In genomic region chr9:114025846-114026245, GRCm38 (mm10) we compare ENCODE assay signal across 7 mouse cellular contexts. TPM values are rescaled to one million over a fixed set of nuclear protein-coding genes. Genes with fewer than 3 reads are reported as not detected.
DNase-seq lines count a peak whose midpoint lies in the region; ATAC-seq and TF ChIP-seq lines count a peak whose summit lies in the region.

No protein-coding gene starts in this region.

- no peak overlapping the region for H3K27ac ChIP-seq in embryonic facial prominence, embryonic 14.5 days (replicated peaks; ENCODE audit: low read depth, low read length)
- no peak overlapping the region for H3K27ac ChIP-seq in limb, embryonic 12.5 days
- no peak overlapping the region for H3K27ac ChIP-seq in stomach, postnatal 0 days (replicated peaks)

- peak; percentile 34 for DNase-seq in retina, postnatal 1 day
- no peak for DNase-seq in retina, embryonic 14.5 days (ENCODE audit: low spot score)
- DNase-seq in embryonic facial prominence, embryonic 14.5 days (ENCODE audit: low spot score) = no peak
- DNase-seq in stomach, postnatal 0 days (ENCODE audit: low spot score) = no peak
- no peak for DNase-seq in right cerebral cortex, postnatal 36 days (ENCODE audit: low spot score in 2 of 2)
- DNase-seq in T-cell, adult 2 months (ENCODE audit: low spot score) = no peak

- peaks cover 9% of the 10 kb centered on the region for H3K4me1 ChIP-seq in embryonic facial prominence, embryonic 14.5 days (ENCODE audit: control insufficient read depth, insufficient read depth, low read length)
- peaks cover 19% of the 10 kb centered on the region for H3K4me1 ChIP-seq in limb, embryonic 12.5 days (replicated peaks)
- 0 out of 2 replicates have a peak, but pooled peaks cover 4% of the 10 kb centered on the region for H3K4me1 ChIP-seq in stomach, postnatal 0 days (replicated peaks; ENCODE audit: control insufficient read depth, insufficient read depth)

- no peak for TF ChIP-seq CTCF in stomach, postnatal 0 days (IDR thresholded peaks at IDR 0.05; ENCODE audit: low read depth)

- H3K4me2 ChIP-seq in embryonic facial prominence, embryonic 14.5 days (ENCODE audit: low read depth, low read length) = peak overlapping the region; percentile 89
- peak overlapping the region; percentile 87 for H3K4me2 ChIP-seq in limb, embryonic 12.5 days
- peak overlapping the region; percentile 89 for H3K4me2 ChIP-seq in stomach, postnatal 0 days (replicated peaks; ENCODE audit: low read depth)

- no peak for TF ChIP-seq EP300 in stomach, postnatal 0 days (optimal IDR thresholded peaks at IDR 0.05)

- H3K27me3 ChIP-seq in embryonic facial prominence, embryonic 14.5 days (replicated peaks; ENCODE audit: control insufficient read depth, insufficient read depth, low read length) = no peaks in the 10 kb centered on the region
- H3K27me3 ChIP-seq in limb, embryonic 12.5 days = peaks cover 88% of the 10 kb centered on the region
- no peaks in the 10 kb centered on the region for H3K27me3 ChIP-seq in stomach, postnatal 0 days (ENCODE audit: control insufficient read depth, insufficient read depth, low read length)

- H3K9me3 ChIP-seq in embryonic facial prominence, embryonic 14.5 days (ENCODE audit: control insufficient read depth, low read length) = no peaks in the 10 kb centered on the region
- no peaks in the 10 kb centered on the region for H3K9me3 ChIP-seq in limb, embryonic 12.5 days
- no peaks in the 10 kb centered on the region for H3K9me3 ChIP-seq in stomach, postnatal 0 days (ENCODE audit: control insufficient read depth, low read length)

- H3K36me3 ChIP-seq in embryonic facial prominence, embryonic 14.5 days (ENCODE audit: control insufficient read depth, insufficient read depth, low read length) = no peaks in the 10 kb centered on the region
- no peaks in the 10 kb centered on the region for H3K36me3 ChIP-seq in limb, embryonic 12.5 days
- H3K36me3 ChIP-seq in stomach, postnatal 0 days (ENCODE audit: control insufficient read depth, insufficient read depth, low read length) = no peaks in the 10 kb centered on the region

- peak overlapping the region; percentile 59 for H3K4me3 ChIP-seq in embryonic facial prominence, embryonic 14.5 days (ENCODE audit: low read depth, low read length)
- H3K4me3 ChIP-seq in limb, embryonic 12.5 days (replicated peaks) = peak overlapping the region; percentile 57
- peak overlapping the region; percentile 50 for H3K4me3 ChIP-seq in stomach, postnatal 0 days (ENCODE audit: low read depth, low read length)

- ATAC-seq in embryonic facial prominence, embryonic 14.5 days (ENCODE audit: low read depth) = no peak
- no peak for ATAC-seq in limb, embryonic 12.5 days (ENCODE audit: insufficient number of reproducible peaks, insufficient read depth, low FRiP score, low TSS enrichment, low read depth)
- no peak for ATAC-seq in stomach, postnatal 0 days (ENCODE audit: low FRiP score, low TSS enrichment)

- WGBS in embryonic facial prominence, embryonic 14.5 days = 8% methylated on average over 8 of the region's 8 CpGs
- 5% methylated on average over 8 of the region's 8 CpGs for WGBS in limb, embryonic 12.5 days
- 16% methylated on average over 8 of the region's 8 CpGs for WGBS in stomach, postnatal 0 days

- H3K9ac ChIP-seq in embryonic facial prominence, embryonic 14.5 days (ENCODE audit: low read depth, low read length) = peak overlapping the region; percentile 73
- no peak overlapping the region for H3K9ac ChIP-seq in limb, embryonic 12.5 days (replicated peaks)
- no peak overlapping the region for H3K9ac ChIP-seq in stomach, postnatal 0 days (ENCODE audit: low read length)

RNA-seq across cellular contexts. Expression of gene Fbxl2, which starts 20.1 kb away (rescaled TPM):
- polyA plus RNA-seq in embryonic facial prominence, embryonic 14.5 days (2014; fragmentation: Nextera tagmentation; extraction: Ambion mirVana) = 6.8 and 8.4 TPM in 2 replicates
- 3.8 and 4.2 TPM in 2 replicates for polyA plus RNA-seq in limb, embryonic 12.5 days (2016; fragmentation: Nextera tagmentation; extraction: Ambion mirVana)
- 0.90 and 1.5 TPM in 2 replicates for polyA plus RNA-seq in stomach, postnatal 0 days (2015; fragmentation: Nextera tagmentation; extraction: Ambion mirVana)

RNA-seq across cellular contexts. Expression of gene Susd5, which starts 31.1 kb away (rescaled TPM):
- 9.2 and 16.1 TPM in 2 replicates for polyA plus RNA-seq in embryonic facial prominence, embryonic 14.5 days (2014; fragmentation: Nextera tagmentation; extraction: Ambion mirVana)
- polyA plus RNA-seq in limb, embryonic 12.5 days (2016; fragmentation: Nextera tagmentation; extraction: Ambion mirVana) = 4.8 and 8.4 TPM in 2 replicates
- polyA plus RNA-seq in stomach, postnatal 0 days (2015; fragmentation: Nextera tagmentation; extraction: Ambion mirVana) = 0.23 and 0.29 TPM in 2 replicates
